Mouse (Mus musculus): Measurements from ENCODE around the gene Crym.

Crym gene

GRCm38 (mm10) chr7:120201771-120202170 is at the start of gene Crym:
Crym (minus strand) TSS chr7:120202111.
- DNase-seq (ENCODE audit: low spot score in 2 of 2): no peak

- no peak for DNase-seq (ENCODE audit: low spot score in 2 of 2)
Observed at GRCm38 (mm10) chr7:120241092-120241491, 39.2 kb upstream of the Crym start.

DNA sequence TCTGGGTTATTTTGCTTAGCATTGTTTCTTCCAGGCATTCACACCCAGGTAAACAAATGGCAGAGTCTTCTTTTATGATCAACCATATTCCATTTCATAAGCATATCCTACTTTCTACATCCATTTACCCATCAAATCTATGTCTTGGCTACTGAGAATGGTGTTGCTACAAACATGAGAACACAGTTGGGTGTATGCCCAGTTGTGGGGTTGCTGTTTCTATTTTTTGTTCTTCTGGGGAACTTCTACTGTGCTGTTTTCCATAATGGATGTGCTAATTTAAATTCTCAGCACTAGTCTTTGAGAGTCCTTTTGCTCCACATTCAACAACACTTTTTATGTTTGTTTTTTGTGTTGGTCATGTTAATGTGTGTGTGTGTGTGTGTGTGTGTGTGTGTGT is 26.6 kb upstream of the Crym start:
- no peak for DNase-seq (ENCODE audit: low spot score in 2 of 2)

GRCm38 (mm10) chr7:120205989-120206388 is 4.1 kb upstream of the Crym start:
- DNase-seq (ENCODE audit: low spot score in 2 of 2): no peak

DNA sequence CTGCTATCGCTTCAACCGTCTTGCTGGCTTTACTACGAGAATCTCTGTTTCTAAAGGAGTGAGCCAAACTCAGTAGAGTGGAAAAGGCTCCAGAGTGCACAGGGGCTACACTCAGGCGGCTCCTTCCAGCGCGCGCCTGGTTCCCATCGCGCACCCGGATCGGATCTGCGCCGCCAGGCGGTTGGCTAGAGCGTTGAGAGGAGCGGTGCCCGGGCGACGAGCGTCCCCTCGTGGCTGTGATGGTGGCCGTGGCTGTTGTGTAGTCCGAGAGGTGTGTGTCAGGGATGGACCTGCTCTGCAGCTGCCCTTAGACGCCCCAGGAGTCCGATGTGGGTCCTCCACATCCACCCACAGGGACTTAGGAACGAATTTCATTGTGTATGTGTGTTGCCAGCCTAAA is 1.9 kb upstream of the Crym start, which contains the start of gene Abca14:
Gene Abca14, plus strand, starts transcription at position 173 of the 400 bp plus-strand sequence.
- peak; percentile 22 to 67 for DNase-seq (ENCODE audit: low spot score in 2 of 2)

GRCm38 (mm10) chr7:120201231-120201744 is 623 bp downstream of the Crym start:
- DNase-seq (ENCODE audit: low spot score in 2 of 2): no peak

DNA sequence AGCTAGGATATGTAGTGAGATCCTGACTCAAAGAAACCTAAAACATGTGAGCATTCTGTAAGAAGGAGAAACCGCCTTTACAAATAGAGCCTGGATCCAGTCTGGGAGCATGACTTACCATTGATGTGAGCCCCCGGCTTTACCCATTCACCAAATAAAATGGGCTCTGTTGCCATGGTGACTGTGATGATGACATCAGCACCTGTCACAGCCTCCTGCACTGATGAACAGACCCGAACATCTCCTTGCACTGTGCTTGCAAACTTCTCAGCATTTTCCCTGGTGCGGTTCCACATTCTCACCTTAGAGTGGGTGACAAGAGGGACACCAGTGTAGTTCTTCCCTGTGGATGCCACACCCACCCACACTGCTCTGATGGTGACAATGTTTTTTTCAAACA is 6.7 kb downstream of the Crym start:
- no peak for DNase-seq (ENCODE audit: low spot score in 2 of 2)

DNA sequence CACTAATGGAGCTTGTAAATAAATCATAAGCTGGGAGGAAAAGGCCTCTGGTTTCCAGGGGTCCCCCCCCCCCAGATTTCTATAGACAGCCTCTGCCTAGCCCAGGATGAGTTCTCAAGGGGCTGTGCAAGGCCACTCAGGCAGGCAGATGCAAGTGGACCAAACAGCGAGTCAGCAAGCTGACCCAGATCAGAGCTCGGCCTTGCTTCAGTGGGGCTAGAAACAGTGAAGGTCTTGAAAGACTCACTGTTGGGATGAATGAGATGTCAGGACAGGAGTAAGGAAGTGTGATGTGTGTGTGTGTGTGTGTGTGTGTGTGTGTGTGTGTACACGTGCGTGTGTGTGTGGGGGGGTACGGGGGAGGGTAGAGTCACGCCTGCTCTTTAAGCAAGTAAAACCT is 9.1 kb downstream of the Crym start:
- DNase-seq (ENCODE audit: low spot score in 2 of 2): no peak

DNA sequence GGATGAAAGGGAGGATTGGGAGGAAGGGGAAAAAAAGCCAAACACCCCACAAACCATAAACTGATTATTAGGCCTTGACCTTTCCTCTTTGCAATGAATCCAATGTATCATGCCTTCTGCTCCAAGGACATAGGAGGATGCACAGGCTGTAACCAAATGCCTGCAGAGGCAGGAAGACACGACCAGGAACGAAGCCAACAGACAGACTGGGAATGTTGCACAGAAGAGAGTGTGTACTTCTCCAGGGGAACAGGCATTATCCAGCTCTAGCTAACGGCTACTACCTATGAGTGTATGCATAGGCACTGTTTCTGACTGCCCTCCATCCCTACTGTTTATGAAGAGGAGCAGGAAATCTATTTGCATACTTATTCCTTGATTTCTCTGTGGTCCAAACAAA is 9.7 kb downstream of the Crym start:
- DNase-seq (ENCODE audit: low spot score in 2 of 2): no peak

DNA sequence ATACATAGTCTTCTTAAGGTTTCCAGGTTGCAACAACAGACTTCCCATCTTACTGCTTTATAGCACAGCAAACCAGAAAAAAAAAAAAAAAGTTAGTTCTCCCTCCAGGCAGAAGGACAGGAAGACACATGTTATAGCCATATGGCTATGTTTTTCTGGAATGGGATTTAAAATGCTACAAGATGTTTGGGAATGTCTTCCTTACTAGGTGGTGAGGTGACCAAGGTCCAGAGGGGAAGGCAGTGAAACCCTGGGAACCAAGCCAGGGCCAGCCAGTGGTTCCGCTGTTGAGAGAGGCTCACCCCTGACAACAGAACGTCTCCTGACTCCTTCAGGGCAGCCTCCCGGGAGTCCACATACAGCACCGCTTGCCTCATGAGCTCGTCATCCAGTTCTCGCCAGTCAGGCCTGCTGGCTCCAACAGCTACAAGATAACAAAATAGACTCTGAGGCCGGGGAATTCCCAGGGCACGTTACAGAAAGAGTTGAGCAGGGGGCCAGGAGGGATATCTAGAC is 11.7 kb downstream of the Crym start:
- DNase-seq (ENCODE audit: low spot score in 2 of 2): no peak

DNA sequence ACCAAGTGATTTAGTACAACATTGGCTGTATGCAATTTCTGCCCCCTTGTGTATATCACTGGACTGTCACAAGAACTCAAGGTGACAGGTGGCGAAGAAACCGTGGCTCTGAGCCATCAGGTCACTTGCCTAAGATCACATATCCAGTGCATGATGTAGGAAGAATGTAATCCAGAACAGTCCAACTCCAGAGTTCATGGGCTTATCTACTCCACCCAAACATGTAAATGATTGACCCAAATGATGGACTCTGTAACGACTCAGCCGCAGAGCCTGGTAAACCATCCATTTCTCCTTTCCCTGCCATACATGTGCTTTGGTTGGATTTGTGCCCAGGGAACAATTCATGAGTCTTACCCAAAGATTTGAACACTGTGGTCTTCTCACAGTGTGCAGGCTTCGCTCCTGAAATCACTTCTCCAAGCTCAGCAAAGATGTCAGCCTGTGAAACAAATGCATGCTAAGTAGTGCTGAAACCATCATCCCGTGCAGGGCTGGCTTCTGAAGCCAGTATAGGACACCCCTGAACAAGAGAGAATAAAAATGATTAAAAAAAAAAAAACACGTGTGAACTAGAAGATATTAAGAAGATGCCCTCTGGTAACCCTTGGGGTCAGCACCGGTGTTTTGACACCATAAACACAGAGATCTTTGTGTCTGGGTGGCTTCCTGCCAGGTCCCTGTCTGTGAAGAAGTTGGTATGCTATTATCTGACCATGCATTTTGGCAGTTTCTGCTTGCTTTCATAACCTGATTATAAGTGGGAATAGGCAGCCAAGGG is 12.4 kb downstream of the Crym start:
- no peak for DNase-seq (ENCODE audit: low spot score in 2 of 2)

GRCm38 (mm10) chr7:120188946-120189345 is 13.0 kb downstream of the Crym start:
- DNase-seq (ENCODE audit: low spot score in 2 of 2): no peak

DNA sequence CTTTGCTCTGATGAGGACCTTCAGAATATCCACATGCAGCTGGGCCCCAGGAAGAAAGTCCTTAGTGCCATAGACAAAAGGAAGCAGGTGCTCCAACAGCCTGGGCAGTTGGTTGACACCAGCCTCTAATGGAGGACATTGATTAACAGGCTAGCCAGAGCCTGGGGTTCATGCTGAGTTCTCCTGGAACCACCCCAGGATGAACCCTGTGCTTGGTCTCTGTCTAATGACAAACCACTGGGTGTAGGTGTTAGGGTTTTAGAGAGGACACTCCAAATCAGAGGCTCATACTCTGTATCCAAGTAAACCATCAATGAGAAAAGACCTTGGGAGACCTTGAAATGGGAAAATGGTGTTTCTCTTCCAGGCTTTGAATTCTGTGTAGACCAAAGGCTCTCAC is 19.0 kb downstream of the Crym start:
- DNase-seq (ENCODE audit: low spot score in 2 of 2): peak in 1 of 2 experiments; percentile 15

DNA sequence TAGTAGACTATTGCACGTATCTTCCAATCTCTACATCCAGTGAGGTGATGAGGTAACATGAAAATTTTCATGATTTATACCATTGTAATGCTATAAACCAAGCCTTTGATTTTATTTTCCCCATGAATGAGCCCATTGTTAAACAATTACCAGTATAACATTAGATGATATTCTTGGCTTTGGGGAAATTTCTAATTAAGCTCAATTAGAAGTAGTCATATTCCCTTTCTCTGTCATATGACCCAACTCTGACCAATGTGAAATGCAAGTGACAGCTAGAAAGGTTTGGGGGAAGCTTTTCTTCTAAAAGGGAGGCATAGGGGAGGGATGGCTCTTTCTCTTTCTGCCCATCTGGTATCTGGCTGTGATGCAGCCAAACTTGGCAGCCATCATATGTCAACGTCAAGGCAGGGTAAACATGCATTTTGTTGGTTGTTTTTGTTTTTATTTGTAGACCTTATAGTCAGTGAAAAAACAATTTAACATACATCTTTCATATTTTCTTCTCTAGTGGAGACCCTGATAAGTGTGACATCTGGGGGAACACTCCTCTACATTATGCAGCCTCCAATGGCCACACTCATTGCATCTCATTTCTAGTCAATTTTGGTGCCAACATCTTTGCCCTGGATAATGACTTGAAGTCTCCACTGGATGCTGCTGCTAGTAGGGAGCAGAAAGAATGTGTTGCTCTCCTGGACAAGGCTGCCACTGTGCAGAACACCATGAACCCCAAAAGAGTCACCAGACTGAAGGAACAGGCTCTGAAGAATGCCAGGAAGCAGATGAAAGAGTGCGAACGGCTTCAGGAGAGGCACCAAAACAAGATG is 20.3 kb downstream of the Crym start:
- DNase-seq (ENCODE audit: low spot score in 2 of 2): peak in 1 of 2 experiments; percentile 31

DNA sequence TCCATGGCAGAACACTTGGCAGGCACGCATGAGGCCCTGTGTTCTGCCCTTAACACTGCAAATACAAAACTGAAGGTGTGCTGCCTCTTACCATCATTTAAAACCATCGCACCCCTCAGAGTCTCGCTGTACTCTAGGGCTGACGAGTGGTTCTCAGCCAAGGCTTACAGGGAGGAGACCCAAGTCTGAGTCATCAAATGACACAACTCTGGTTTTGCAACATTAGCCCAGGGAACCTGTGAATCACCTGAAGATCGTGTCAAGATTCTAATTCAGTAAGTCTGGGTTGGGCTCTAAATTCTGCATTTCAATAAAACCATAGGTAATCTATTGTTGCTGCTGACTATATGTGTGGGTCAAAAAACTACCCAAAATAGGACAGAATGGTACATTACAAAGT is 21.4 kb downstream of the Crym start:
- DNase-seq (ENCODE audit: low spot score in 2 of 2): no peak

GRCm38 (mm10) chr7:120178935-120179334 is 23.0 kb downstream of the Crym start:
- DNase-seq (ENCODE audit: low spot score in 2 of 2): no peak

- DNase-seq (ENCODE audit: low spot score in 2 of 2): no peak
Observed at GRCm38 (mm10) chr7:120177611-120178010, 24.3 kb downstream of the Crym start.

- DNase-seq (ENCODE audit: low spot score in 2 of 2): no peak
Observed at GRCm38 (mm10) chr7:120174723-120175504, 27.0 kb downstream of the Crym start.

GRCm38 (mm10) chr7:120173603-120174244 is 28.2 kb downstream of the Crym start, which contains the start of gene Anks4b:
Anks4b (plus strand) TSS chr7:120173858.
- no peak for DNase-seq (ENCODE audit: low spot score in 2 of 2)

DNA sequence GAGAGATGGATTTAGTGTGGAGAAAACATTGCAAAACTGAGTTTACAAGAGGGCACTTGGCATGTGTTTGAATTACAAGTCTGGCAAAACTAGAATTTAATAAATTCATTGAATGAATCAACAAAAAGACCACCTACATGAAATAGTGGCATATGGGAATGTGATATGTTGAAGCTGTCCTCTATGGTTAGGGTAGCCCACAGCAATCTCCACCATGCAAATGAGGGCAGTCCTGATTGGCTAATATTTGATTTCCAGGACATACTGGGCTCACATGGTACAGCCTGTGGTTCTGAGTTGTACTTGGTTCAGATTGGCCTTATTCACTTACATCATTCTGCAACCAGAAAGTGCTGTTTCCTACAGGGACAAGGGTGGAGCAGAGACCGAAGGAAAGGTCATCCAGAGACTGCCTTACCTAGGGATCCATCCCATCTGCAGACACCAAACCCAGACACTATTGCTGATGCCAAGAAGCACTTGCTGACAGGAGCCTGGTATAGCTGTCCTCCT is 29.7 kb downstream of the Crym start:
- DNase-seq (ENCODE audit: low spot score in 2 of 2): no peak

All from spleen, postnatal 4 days (tissue).